In genomic region chr7:3442476-3443062, GRCm38 (mm10) we compare ENCODE assay signal across 16 mouse cellular contexts. TPM values are rescaled to one million over a fixed set of nuclear protein-coding genes. Genes with fewer than 3 reads are reported as not detected.
DNase-seq lines count a peak whose midpoint lies in the region; ATAC-seq lines count a peak whose summit lies in the region.
"Had no signal": no experiment of that assay in that cellular context is flagged by ENCODE, and none has a peak within 500 bp of the region (broad histone marks: within the 10 kb centered on the region; RNA-seq: fewer than 3 reads in every experiment).

No protein-coding gene starts in this region.

- no peaks in the 10 kb centered on the region for H3K27me3 ChIP-seq in kidney, embryonic 16.5 days (ENCODE audit: insufficient read depth, low read length)
- H3K27me3 ChIP-seq: intestine, embryonic 15.5 days; limb, embryonic 15.5 days had no signal

- H3K4me1 ChIP-seq in kidney, embryonic 16.5 days (ENCODE audit: insufficient read depth, low read length) = no peaks in the 10 kb centered on the region
- H3K4me1 ChIP-seq: heart, embryonic 10.5 days; intestine, embryonic 15.5 days had no signal

- 4% methylated on average over 10 of the region's 10 CpGs for WGBS in macrophage (ENCODE audit: missing documents)
- WGBS in kidney, embryonic 16.5 days = 86% methylated on average over 10 of the region's 10 CpGs

- H3K9ac ChIP-seq in kidney, embryonic 16.5 days (replicated peaks; ENCODE audit: low read length) = no peak overlapping the region
- H3K9ac ChIP-seq: intestine, embryonic 15.5 days; limb, embryonic 15.5 days had no signal

- H3K4me3 ChIP-seq in macrophage (ENCODE audit: inconsistent target) = no peak overlapping the region
- no peak overlapping the region for H3K4me3 ChIP-seq in kidney, embryonic 16.5 days (ENCODE audit: low read length)
- H3K4me3 ChIP-seq: heart, embryonic 10.5 days; intestine, embryonic 15.5 days; left cerebral cortex, adult 2 months; limb, embryonic 15.5 days had no signal

- H3K36me3 ChIP-seq in macrophage (ENCODE audit: inconsistent target) = no peaks in the 10 kb centered on the region
- H3K36me3 ChIP-seq in kidney, embryonic 16.5 days (ENCODE audit: insufficient read depth, low read length) = no peaks in the 10 kb centered on the region
- H3K36me3 ChIP-seq: heart, embryonic 10.5 days; intestine, embryonic 15.5 days; limb, embryonic 15.5 days had no signal

- ATAC-seq in kidney, embryonic 16.5 days (ENCODE audit: low FRiP score, low TSS enrichment) = no peak
- ATAC-seq: intestine, embryonic 15.5 days had no signal

- H3K79me2 ChIP-seq in macrophage (ENCODE audit: inconsistent target) = no peaks in the 10 kb centered on the region

- H3K9me3 ChIP-seq in kidney, embryonic 16.5 days (ENCODE audit: low read length) = no peaks in the 10 kb centered on the region
- H3K9me3 ChIP-seq: heart, embryonic 10.5 days; intestine, embryonic 15.5 days; limb, embryonic 15.5 days had no signal

- H3K4me2 ChIP-seq in kidney, embryonic 16.5 days (replicated peaks; ENCODE audit: low read depth, low read length) = no peak overlapping the region
- H3K4me2 ChIP-seq: intestine, embryonic 15.5 days; limb, embryonic 15.5 days had no signal

- peak overlapping the region; percentile 37 for H3K27ac ChIP-seq in macrophage
- no peak overlapping the region for H3K27ac ChIP-seq in kidney, embryonic 16.5 days (ENCODE audit: low read length)
- H3K27ac ChIP-seq: heart, embryonic 10.5 days; intestine, embryonic 15.5 days; left cerebral cortex, adult 2 months; limb, embryonic 15.5 days had no signal

- peak; percentile 52 to 58 for DNase-seq in B cell, adult 2 months
- peak; percentile 8 for DNase-seq in T-cell, adult 2 months (ENCODE audit: low spot score)
- DNase-seq in spleen, postnatal 36 days (ENCODE audit: low spot score in 2 of 2) = peak; percentile 63 to 67
- DNase-seq in gastrocnemius, adult 8-10 months (ENCODE audit: low spot score in 2 of 2) = no peak
- DNase-seq in gastrocnemius, postnatal 10 days = no peak
- DNase-seq: cerebellum, adult 9-11 months; heart, postnatal 4 days; kidney, postnatal 4 days had no signal

RNA-seq across cellular contexts. Expression of gene Cacng6, which starts 18.6 kb away (rescaled TPM):
- total RNA-seq in macrophage (2018; cell fraction: chromatin; rRNA removed) = not detected
- not detected for total RNA-seq in macrophage (2018; cell fraction: cytosol; rRNA removed)
- total RNA-seq in macrophage (2018; cell fraction: nucleus; rRNA removed) = not detected
- not detected in 3 replicates for polyA plus RNA-seq in macrophage (2018)
- 100 to 1,000 TPM; 113 to 158 (median 136) TPM for total RNA-seq in gastrocnemius, adult 8-10 months (2022)
- 10 to 100 TPM; 80.3 to 88.7 TPM for total RNA-seq in gastrocnemius, postnatal 10 days (2021)
- 0.19 and 0.22 TPM in 2 replicates for polyA plus RNA-seq in kidney, embryonic 16.5 days (2015; fragmentation: Nextera tagmentation; extraction: Ambion mirVana)

RNA-seq across cellular contexts. Expression of gene Cacng8, which starts 52.1 kb away (rescaled TPM):
- total RNA-seq in macrophage (2018; cell fraction: chromatin; rRNA removed) = under 1 TPM in 1 of 26 experiments, not detected in 25; 0.70 TPM
- under 1 TPM in 2 of 26 experiments, not detected in 24; 0.15 to 0.17 TPM for total RNA-seq in macrophage (2018; cell fraction: cytosol; rRNA removed)
- total RNA-seq in macrophage (2018; cell fraction: nucleus; rRNA removed) = under 1 TPM in 3 of 26 experiments, not detected in 23; 0.24 to 0.49 (median 0.28) TPM
- polyA plus RNA-seq in macrophage (2018) = not detected in 3 replicates
- total RNA-seq in gastrocnemius, adult 8-10 months (2022) = not detected
- total RNA-seq in gastrocnemius, postnatal 10 days (2021) = under 1 TPM in 1 of 2 experiments, not detected in 1; 0.43 TPM
- polyA plus RNA-seq in kidney, embryonic 16.5 days (2015; fragmentation: Nextera tagmentation; extraction: Ambion mirVana) = 1.0 TPM in 2 replicates

RNA-seq across cellular contexts. Expression of gene Tarm1, which starts 59.9 kb away (rescaled TPM):
- total RNA-seq in macrophage (2018; cell fraction: chromatin; rRNA removed) = 10 to 100 TPM in 3 of 26 experiments, 1 to 10 TPM in 17, under 1 TPM in 1, not detected in 5; 0.75 to 14.8 (median 3.5) TPM
- total RNA-seq in macrophage (2018; cell fraction: cytosol; rRNA removed) = 10 to 100 TPM in 10 of 26 experiments, 1 to 10 TPM in 6, under 1 TPM in 10; 0.09 to 20.6 (median 6.3) TPM
- 10 to 100 TPM in 5 of 26 experiments, 1 to 10 TPM in 15, under 1 TPM in 3, not detected in 3; 0.40 to 16.9 (median 6.4) TPM for total RNA-seq in macrophage (2018; cell fraction: nucleus; rRNA removed)
- polyA plus RNA-seq in macrophage (2018) = 0.34 to 0.75 TPM (median 0.42 TPM) in 3 replicates
- total RNA-seq in gastrocnemius, adult 8-10 months (2022) = not detected
- total RNA-seq in gastrocnemius, postnatal 10 days (2021) = not detected
- polyA plus RNA-seq in kidney, embryonic 16.5 days (2015; fragmentation: Nextera tagmentation; extraction: Ambion mirVana) = 0.12 TPM in 1 of 2 replicates, not detected in the other
- total RNA-seq: heart, postnatal 4 days had no signal
- polyA plus RNA-seq: embryonic facial prominence, embryonic 11.5 days; heart, embryonic 10.5 days; neural tube, embryonic 11.5 days had no signal

Comparison
In these comparisons a context has a peak if more than half of its experiments do, and no peak if none do; other contexts are left out.
1. DNase-seq: peak in B cell, adult 2 months (2 of 2), T-cell, adult 2 months (single experiment) and spleen, postnatal 36 days (2 of 2); none in gastrocnemius, adult 8-10 months (0 of 2) and gastrocnemius, postnatal 10 days (single experiment).